Mouse (Mus musculus) lung, embryonic 16.5 days (tissue): ENCODE measurements at regions not wholly inside any gene's neighbourhood (a gene's known extent, or its start where the extent isn't known, plus 50 kb on each side); places are given as distances from the start of the nearest gene placed in this dataset.

ENCODE experiments used
- ATAC-seq: fragments of 200-750 bp; cut with Nextera tagmentation; 2 replicates; pipeline ENCODE4 v1.8.0; 2017; ENCODE audit warnings: low read depth, mild to moderate bottlenecking, moderate library complexity
- H3K27ac ChIP-seq: fragments of 300-500 bp; sonication (generic); 2 replicates; pipeline ENCODE4 v1.5.1; 2014; ENCODE audit warnings: mild to moderate bottlenecking, control low read depth, low read length
- H3K27me3 ChIP-seq: fragments of 300-500 bp; sonication (generic); 2 replicates; pipeline ENCODE4 v1.6.1; 2014; ENCODE audit warnings: low read depth, low read length, mixed read lengths; ENCODE audit not compliant: control insufficient read depth, insufficient read depth
- H3K36me3 ChIP-seq: fragments of 300-500 bp; sonication (generic); 2 replicates; pipeline ENCODE4 v1.6.1; 2014; ENCODE audit warnings: low read length; ENCODE audit not compliant: control insufficient read depth, insufficient read depth
- H3K4me1 ChIP-seq: fragments of 300-500 bp; sonication (generic); replicated peaks from 2 replicates; pipeline ENCODE4 v1.6.1; 2014; ENCODE audit warnings: low read length, mixed read lengths; ENCODE audit not compliant: control insufficient read depth, insufficient read depth
- H3K4me2 ChIP-seq: fragments of 300-500 bp; sonication (generic); 2 replicates; pipeline ENCODE4 v1.6.1; 2014; ENCODE audit warnings: low read depth, low read length, control low read depth
- H3K4me3 ChIP-seq: fragments of 300-500 bp; sonication (generic); 2 replicates; pipeline ENCODE4 v1.5.1; 2014; ENCODE audit warnings: mild to moderate bottlenecking, low read length, control low read depth
- H3K9ac ChIP-seq: fragments of 300-500 bp; sonication (generic); 2 replicates; pipeline ENCODE4 v1.6.1; 2014; ENCODE audit warnings: low read length, control low read depth
- H3K9me3 ChIP-seq: fragments of 300-500 bp; sonication (generic); 2 replicates; pipeline ENCODE4 v1.6.1; 2016; ENCODE audit warnings: low read length; ENCODE audit not compliant: control insufficient read depth
- WGBS: fragments of 180-500 bp; shearing (Covaris S2); extraction: QIAGEN DNeasy Blood & Tissue Kit; methylation state at CpG from one replicate; pipeline ENCODE4 v1.1.7; 2014; 5-methylcytosine and 5-hydroxymethylcytosine counted together

GRCm38 (mm10) chr17:72993134-72993533 is 75.0 kb downstream of the Lbh start:
- Histone ChIP-seq H3K9ac (no peak overlapping the region), H3K27ac (no peak overlapping the region), H3K4me2 (no peak overlapping the region), H3K9me3 (no peaks in the 10 kb centered on the region), H3K36me3 (no peaks in the 10 kb centered on the region), H3K4me1 (peaks cover 10% of the 10 kb centered on the region), H3K4me3 (no peak overlapping the region), H3K27me3 (no peaks in the 10 kb centered on the region)
- no peak for ATAC-seq

- Histone ChIP-seq H3K27ac (no peak overlapping the region), H3K4me2 (no peak overlapping the region), H3K4me3 (no peak overlapping the region), H3K27me3 (no peaks in the 10 kb centered on the region), H3K36me3 (no peaks in the 10 kb centered on the region), H3K9me3 (no peaks in the 10 kb centered on the region), H3K9ac (no peak overlapping the region), H3K4me1 (peaks cover 10% of the 10 kb centered on the region)
- WGBS, result 45% methylated on average over 7 of the region's 7 CpGs
- ATAC-seq, result no peak
Measured at GRCm38 (mm10) chr17:72993626-72994025, 75.5 kb downstream of the Lbh start.

- ATAC-seq, result no peak
- H3K36me3 ChIP-seq, result no peaks in the 10 kb centered on the region
- H3K4me2 ChIP-seq, result no peak overlapping the region
- WGBS, result 53% methylated on average over 7 of the region's 7 CpGs
- no peak overlapping the region for H3K9ac ChIP-seq
- no peaks in the 10 kb centered on the region for H3K9me3 ChIP-seq
- peaks cover 10% of the 10 kb centered on the region for H3K4me1 ChIP-seq
- no peak overlapping the region for H3K27ac ChIP-seq
- no peaks in the 10 kb centered on the region for H3K27me3 ChIP-seq
- H3K4me3 ChIP-seq, result no peak overlapping the region
Measured at GRCm38 (mm10) chr17:72996539-72996938, 78.4 kb downstream of the Lbh start.

DNA sequence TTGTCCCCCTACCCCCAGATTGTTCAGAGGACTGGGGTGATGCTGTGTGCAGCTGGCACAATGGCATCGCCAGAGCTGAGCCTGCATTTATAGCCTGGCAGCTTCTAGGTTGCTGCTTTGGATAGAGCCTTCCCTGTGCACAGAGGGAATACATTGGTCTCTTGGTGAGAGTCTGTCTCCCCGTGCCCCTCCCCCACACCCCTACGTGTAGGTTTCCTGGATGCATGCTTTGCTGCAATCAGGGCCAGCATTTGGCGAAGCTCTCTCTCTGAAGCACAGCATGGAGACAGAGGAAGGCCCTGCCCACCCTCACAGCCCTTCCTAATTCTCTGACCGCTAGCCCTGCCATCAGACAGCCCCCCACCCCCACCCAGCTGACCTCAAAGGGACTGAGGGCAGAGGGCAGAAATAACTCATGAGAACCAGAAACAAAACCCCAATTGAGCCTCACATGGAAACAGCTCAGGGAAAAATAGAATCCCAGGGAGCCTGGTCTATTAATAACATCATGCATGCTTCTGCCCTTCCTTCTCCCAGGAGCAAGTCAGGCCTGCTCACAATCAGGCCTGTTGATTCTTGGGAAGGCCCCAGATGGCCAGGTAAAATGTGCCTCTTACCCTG is 79.3 kb downstream of the Lbh start:
- peak; percentile 36; the same call in 1 of the 2 replicates for ATAC-seq
- Histone ChIP-seq H3K27ac (peak overlapping the region; percentile 22; the same call in 1 of the 2 replicates), H3K4me1 (peaks cover 10% of the 10 kb centered on the region), H3K4me2 (no peak overlapping the region), H3K9ac (no peak overlapping the region), H3K27me3 (no peaks in the 10 kb centered on the region), H3K9me3 (no peaks in the 10 kb centered on the region), H3K36me3 (no peaks in the 10 kb centered on the region), H3K4me3 (no peak overlapping the region)
- 24% methylated on average over 5 of the region's 5 CpGs for WGBS

GRCm38 (mm10) chr17:73005100-73005499 is 87.0 kb downstream of the Lbh start:
- no peak overlapping the region for H3K9ac ChIP-seq
- no peak overlapping the region for H3K4me2 ChIP-seq
- no peaks in the 10 kb centered on the region for H3K27me3 ChIP-seq
- ATAC-seq, result no peak
- no peaks in the 10 kb centered on the region for H3K9me3 ChIP-seq
- no peak overlapping the region for H3K4me3 ChIP-seq
- H3K36me3 ChIP-seq, result no peaks in the 10 kb centered on the region
- H3K4me1 ChIP-seq, result peaks cover 4% of the 10 kb centered on the region
- whole genome bisulfite sequencing, result 62% methylated on average over 9 of the region's 9 CpGs
- H3K27ac ChIP-seq, result no peak overlapping the region

DNA sequence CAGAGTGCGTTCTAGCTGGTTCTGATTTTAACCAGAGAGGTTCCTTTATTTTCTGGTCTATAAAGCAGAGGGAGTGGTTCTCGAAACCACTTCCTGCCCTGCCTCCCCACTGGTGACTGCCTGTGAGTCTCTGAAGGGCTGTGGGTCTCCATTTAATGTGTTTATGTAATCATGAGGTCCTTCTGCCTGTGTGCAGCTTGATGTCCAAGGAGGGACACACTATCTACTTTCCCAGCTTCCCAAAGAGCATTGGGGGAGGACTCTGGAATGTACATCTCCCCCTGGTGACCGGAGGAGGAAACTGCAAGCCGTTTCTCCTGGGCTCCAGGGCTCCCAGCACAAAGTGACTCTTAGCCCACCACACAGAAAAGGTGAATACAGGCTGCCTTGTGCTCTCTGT is 90.8 kb downstream of the Lbh start:
- Histone ChIP-seq H3K9ac (no peak overlapping the region), H3K27me3 (no peaks in the 10 kb centered on the region), H3K27ac (peak overlapping the region; percentile 73), H3K4me3 (no peak overlapping the region), H3K9me3 (no peaks in the 10 kb centered on the region), H3K4me2 (no peak overlapping the region), H3K4me1 (peaks cover 12% of the 10 kb centered on the region), H3K36me3 (no peaks in the 10 kb centered on the region)
- ATAC-seq, result no peak
- 57% methylated on average over 4 of the region's 4 CpGs for WGBS

- Histone ChIP-seq H3K4me2 (no peak overlapping the region), H3K9me3 (no peaks in the 10 kb centered on the region), H3K4me3 (no peak overlapping the region), H3K27ac (peak overlapping the region; percentile 73), H3K4me1 (peaks cover 21% of the 10 kb centered on the region), H3K9ac (no peak overlapping the region), H3K36me3 (no peaks in the 10 kb centered on the region), H3K27me3 (no peaks in the 10 kb centered on the region)
- WGBS, result 41% methylated on average over 4 of the region's 4 CpGs
- peak; percentile 71 for ATAC-seq
Measured at GRCm38 (mm10) chr17:73009962-73010361, 91.9 kb downstream of the Lbh start.

DNA sequence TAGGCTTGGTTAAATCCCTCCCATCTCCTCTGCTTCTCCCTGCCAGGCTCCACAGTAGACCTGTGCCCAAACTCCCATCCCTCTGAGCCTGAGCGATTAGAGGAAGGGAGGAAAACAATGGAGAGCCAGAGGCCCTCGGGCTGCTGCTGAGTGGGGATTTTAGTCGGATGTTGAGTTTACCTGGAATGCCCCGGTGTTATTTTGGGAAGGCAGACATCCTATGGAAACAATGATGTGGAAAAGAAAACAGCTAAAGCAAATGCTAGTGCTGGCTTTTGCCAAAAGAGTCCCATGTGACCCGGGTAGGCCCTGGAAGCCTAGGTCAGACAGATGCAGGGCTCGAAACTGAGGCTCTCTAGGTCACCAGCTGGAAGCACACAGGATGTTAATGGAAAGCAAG is 94.3 kb downstream of the Lbh start:
- no peak overlapping the region for H3K9ac ChIP-seq
- H3K27me3 ChIP-seq, result no peaks in the 10 kb centered on the region
- no peak overlapping the region for H3K27ac ChIP-seq
- H3K4me2 ChIP-seq, result no peak overlapping the region
- no peaks in the 10 kb centered on the region for H3K9me3 ChIP-seq
- peaks cover 35% of the 10 kb centered on the region for H3K4me1 ChIP-seq
- no peak overlapping the region for H3K4me3 ChIP-seq
- WGBS, result 59% methylated on average over 6 of the region's 6 CpGs
- H3K36me3 ChIP-seq, result no peaks in the 10 kb centered on the region
- no peak for ATAC-seq

DNA sequence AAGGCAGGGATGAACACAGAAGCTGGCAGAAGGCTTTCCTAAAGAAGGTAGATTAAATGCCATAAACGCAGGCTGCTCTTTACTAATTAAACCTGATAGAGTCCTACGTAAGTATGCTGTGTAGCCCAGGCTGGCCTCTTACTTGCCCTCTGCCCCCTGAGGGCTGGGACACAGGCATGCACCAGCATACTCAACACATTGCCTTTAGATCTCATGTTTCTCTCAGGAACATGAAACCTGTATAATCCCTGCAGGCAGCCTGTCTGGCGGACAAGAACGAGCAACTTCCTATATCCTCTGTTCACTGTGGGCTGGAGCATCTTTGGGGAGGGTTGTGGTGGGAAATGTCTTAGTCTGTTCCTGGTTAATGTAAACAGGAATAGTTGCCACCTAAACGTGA is 94.8 kb upstream of the Lclat1 start:
- Histone ChIP-seq H3K27me3 (no peaks in the 10 kb centered on the region), H3K27ac (no peak overlapping the region), H3K4me3 (no peak overlapping the region), H3K36me3 (no peaks in the 10 kb centered on the region), H3K9me3 (no peaks in the 10 kb centered on the region), H3K4me2 (no peak overlapping the region), H3K4me1 (peaks cover 35% of the 10 kb centered on the region), H3K9ac (no peak overlapping the region)
- 58% methylated on average over 5 of the region's 5 CpGs for WGBS
- ATAC-seq, result no peak
